Mouse (Mus musculus) thymus, postnatal 4 days (tissue): ENCODE data around the gene Siah1b.

ENCODE experiments used
- DNase-seq: peaks from one replicate; pipeline ENCODE4 v3.0.0; 2021

Gene Siah1b

GRCm38 (mm10) chrX:164076040-164076775 lies at the start of gene Siah1b:
Siah1b (minus strand) TSS chrX:164076493.
- peak; percentile 94 for DNase-seq

DNA sequence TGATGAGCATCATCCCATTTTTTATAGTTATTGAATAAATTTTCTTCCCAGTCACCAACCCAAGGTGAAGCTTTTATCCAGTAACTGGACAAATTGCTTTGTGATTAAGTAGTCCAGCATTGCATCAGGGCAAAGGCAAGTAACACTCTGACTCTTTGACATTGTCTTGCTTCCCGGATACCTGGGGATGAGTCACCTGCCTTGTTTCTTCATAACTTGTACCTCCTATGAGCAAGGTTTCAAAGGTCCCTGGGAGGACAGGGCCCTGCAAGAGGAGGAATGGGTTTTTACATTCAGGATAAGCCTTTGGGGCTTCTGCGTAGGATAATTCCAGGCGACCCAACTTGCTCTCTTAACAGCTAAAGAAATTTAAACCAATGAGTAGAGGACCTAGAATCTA lies 47.6 kb upstream of the Siah1b start:
- no peak for DNase-seq

DNA sequence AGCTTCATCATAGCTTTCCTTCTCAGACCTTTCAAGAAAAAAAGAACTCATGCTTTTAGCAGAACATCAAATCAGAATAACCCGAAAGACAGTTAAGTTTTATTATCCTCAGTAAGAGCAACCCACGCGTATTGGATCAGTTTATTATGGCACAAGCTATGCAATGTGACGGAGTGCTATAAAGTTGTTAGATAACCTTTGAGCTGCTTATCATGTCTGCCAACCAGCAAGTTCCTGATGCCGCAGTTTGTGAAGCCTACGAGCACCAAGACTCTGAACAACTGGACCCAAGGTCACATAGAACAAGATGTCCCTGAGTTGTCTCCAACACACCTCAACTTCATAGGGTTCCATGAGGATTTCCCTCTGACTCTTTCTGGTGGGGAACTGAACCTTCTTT lies 37.5 kb upstream of the Siah1b start:
- DNase-seq, result no peak

- no peak for DNase-seq
Observed at GRCm38 (mm10) chrX:164111146-164111545, 34.9 kb upstream of the Siah1b start.

DNA sequence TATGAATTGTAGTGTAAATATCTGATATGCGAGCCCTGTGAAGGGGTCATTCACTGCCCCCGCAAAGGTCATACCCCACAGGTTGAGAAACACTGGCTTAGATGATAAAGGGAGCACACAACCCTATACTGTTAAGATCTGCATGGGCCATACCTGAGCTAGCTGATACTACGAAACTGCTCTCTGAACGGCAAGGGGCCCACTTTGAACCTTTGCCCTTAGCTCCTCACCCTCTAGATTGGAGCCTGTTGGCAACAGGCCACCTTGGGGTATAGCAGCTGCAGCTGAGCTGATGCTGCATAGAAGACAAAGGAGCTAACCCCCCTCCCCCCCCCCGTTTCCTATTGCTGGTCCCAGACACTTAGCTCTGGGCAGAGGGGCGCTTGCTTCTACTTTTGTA lies 26.4 kb upstream of the Siah1b start:
- DNase-seq, result peak; percentile 4

- no peak for DNase-seq
Observed at GRCm38 (mm10) chrX:164102198-164102597, 25.9 kb upstream of the Siah1b start.

DNA sequence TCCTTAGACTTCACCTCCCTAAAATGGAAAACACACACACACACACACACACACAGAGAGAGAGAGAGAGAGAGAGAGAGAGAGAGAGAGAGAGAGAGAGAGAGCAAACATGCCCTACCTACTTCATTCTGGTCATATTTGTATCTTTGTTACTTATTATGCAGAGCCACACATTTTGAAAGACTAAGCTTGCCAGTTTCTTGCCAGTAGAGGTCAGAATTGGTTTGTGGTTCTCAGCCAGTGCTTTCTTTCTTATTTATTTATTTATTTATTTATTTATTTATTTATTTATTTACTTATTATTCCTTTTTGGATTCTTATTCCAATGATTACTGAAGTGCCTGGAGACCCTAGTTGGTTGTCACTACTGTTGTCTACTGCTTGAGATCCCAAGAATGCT lies 25.2 kb upstream of the Siah1b start:
- no peak for DNase-seq

GRCm38 (mm10) chrX:164095838-164096237 lies 19.5 kb upstream of the Siah1b start:
- DNase-seq, result no peak

- DNase-seq, result no peak
Observed at GRCm38 (mm10) chrX:164093435-164093834, 17.1 kb upstream of the Siah1b start.

- DNase-seq, result no peak
Observed at GRCm38 (mm10) chrX:164092300-164093169, 16.2 kb upstream of the Siah1b start.

GRCm38 (mm10) chrX:164089916-164090315 lies 13.6 kb upstream of the Siah1b start:
- no peak for DNase-seq

DNA sequence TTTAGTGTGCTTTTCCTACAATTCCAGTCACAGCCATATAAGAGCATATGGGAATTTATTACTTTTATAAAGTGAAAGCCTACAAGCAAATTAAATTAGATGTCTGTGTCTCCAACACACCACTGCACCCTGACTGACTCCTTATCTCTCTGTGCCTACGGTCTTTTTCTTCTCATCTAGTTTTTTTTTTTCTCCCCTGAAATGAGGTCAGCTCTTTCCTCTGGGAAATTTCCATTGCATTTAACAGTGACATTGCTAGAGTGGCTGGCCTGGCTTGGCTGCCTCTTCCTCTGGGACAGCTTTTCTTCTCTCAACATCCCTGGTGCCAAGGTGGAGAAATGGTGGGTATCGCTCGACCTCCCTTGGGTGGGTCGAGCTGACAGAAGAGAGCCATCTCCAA lies 12.3 kb upstream of the Siah1b start, which contains the start of gene Cltrn:
Gene Cltrn, plus strand, starts transcription at position 249 of the 400 bp plus-strand sequence.
- no peak for DNase-seq

- no peak for DNase-seq
Observed at GRCm38 (mm10) chrX:164082030-164082429, 5.7 kb upstream of the Siah1b start.

- no peak for DNase-seq
Observed at GRCm38 (mm10) chrX:164068968-164069367, 7.3 kb downstream of the Siah1b start.

- peak; percentile 76 for DNase-seq
Observed at GRCm38 (mm10) chrX:164066185-164066584, 10.1 kb downstream of the Siah1b start.

DNA sequence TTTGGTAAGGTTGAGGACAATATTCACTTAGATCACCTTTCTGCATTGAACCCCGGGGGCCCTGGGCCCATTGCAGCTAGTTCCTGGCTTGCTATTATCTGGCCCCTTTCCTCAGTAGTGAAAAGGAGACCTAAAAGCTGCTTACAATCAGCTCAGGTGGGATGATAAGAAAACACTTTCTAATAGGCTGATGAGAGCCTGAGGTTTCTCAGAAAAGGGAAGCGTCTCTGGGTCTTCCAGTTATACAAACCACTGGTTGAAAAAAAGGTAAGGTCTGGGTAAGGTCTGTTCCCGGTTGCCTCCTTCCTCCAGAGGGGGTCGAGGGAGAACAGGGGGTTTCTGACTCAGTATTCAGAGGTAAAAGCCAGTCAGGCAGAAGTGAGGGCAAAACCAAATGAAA lies 17.2 kb downstream of the Siah1b start:
- DNase-seq, result no peak

GRCm38 (mm10) chrX:164058523-164058922 lies 17.8 kb downstream of the Siah1b start:
- no peak for DNase-seq

GRCm38 (mm10) chrX:164055726-164056125 lies 20.6 kb downstream of the Siah1b start:
- DNase-seq, result no peak

DNA sequence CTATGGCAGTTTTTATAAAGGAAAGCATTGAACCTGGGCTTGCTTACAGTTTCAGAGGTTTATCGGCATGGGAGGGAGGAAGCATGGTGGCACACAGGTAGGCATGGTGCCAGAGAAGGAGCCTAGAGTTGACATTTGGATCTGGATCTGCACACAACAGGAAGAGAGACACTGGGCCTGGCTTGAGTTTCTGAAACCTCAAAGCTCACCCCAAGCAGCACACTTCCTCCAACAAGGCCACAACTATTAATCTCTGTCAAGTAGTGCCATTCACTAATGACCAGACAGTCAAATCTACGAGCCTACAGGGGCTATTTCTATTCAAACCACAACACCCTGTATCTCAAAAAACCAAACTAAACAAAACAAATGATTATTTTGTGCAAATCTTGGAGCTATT lies 29.6 kb downstream of the Siah1b start:
- no peak for DNase-seq

DNA sequence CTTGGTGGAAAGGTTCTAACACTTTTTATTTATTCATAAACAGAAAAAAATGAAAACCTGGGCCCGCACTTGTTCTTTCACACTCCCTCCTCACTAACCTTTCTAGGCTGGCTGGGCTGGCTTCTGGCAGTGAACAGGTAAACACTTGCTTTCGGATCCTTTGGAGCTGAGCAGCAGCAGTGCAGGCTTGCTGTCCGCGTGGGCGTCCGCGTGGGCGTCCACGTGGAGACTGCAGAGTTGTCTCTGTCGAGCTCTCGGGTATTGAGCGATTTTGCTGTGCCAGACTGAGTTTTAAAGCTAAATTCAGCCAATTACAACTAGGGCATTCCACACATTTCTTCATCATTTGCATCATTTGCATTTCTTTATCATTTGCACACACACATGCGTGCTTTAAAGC lies 34.2 kb downstream of the Siah1b start:
- DNase-seq, result no peak

GRCm38 (mm10) chrX:164038882-164039281 lies 37.4 kb downstream of the Siah1b start:
- no peak for DNase-seq

DNA sequence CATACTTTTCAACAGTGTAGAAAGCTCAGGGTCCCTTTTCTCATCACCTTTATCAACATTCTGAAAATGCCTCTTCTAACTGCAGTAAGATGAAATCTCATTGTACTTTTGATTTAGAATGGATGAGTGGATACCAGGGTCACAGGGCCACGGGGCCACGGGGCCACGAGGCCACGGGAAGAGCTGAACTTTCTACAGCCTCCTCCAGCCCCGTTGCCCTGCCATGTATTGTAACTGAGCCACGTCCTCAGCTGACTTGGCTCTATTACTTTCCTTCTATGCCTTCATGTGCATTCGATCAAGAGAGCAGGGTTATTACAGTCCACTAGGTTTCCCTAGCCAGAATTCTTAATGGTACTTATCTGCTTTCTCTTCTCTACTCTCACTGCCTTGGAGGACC lies 40.4 kb downstream of the Siah1b start:
- DNase-seq, result no peak

DNA sequence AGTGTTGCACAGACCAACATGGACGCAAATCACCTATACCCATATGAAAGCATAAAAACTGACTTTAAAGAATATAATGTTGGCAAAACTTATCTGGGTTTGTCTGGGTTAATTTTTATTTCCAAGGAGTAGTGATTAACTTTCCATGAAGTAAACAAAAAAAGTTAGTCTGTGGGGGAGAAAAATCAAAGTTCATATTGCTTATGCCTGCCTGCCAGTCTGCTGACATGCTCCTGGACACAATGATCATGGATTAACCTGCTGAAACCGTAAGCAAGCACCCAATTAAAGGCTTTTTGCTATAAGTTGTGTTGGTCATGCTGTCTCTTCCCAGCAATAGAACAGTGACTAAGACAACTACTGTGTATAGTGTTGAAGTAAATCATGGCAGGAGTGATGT lies 40.9 kb downstream of the Siah1b start:
- no peak for DNase-seq

GRCm38 (mm10) chrX:164032526-164032925 lies 43.8 kb downstream of the Siah1b start:
- no peak for DNase-seq
